Mouse (Mus musculus): ENCODE measurements around the gene Aaas. TPM values are rescaled to one million over a fixed set of nuclear protein-coding genes. Genes with fewer than 3 reads are reported as not detected.
"Not testable (repeated sequence)": the region's sequence is repeated elsewhere in the genome, so short reads cannot be mapped to it uniquely, and the experiment has no call there.

Gene Aaas
- polyA plus RNA-seq, 1 experiment: 27.0 TPM

DNA sequence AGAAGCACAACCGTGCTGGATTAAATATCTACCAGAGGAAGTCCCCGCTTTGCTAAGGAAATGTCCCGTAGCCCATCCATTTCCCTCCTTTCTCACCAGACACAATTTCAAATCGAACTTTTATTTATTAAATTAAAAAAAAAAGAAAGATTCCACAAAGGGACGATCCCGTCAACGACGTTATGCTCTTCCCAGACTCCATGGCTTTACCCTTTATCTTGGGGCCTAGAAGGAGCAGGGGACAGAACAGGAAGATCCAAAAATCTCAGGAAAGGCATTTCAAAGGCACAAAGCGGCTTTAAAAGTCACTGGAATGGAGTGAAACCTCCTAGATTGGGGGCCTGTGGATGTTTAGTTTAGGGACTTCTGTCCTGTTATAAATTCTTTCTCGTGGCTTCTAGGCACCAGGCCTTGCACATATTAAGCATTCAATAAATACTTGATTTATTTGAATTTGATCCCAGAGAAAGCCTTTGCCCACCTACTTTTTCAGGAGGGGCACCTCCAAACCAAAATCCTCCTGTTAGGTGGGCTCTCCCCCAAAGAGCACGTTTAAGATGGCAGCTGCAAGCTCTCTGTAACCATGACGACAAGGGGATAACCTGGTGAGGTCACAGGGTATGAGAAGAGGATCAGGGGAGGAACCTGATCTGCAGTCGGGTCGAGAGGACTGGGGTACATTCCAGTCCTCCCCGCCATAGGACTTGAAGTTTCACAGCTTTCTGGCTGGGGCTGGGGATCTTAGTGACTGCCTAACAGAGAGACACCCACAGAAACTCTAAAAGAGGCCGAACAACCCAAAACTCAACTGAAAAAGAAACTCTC is 6.1 kb upstream of the Aaas start:
- DNase-seq (ENCODE audit: low read depth): no peak

DNA sequence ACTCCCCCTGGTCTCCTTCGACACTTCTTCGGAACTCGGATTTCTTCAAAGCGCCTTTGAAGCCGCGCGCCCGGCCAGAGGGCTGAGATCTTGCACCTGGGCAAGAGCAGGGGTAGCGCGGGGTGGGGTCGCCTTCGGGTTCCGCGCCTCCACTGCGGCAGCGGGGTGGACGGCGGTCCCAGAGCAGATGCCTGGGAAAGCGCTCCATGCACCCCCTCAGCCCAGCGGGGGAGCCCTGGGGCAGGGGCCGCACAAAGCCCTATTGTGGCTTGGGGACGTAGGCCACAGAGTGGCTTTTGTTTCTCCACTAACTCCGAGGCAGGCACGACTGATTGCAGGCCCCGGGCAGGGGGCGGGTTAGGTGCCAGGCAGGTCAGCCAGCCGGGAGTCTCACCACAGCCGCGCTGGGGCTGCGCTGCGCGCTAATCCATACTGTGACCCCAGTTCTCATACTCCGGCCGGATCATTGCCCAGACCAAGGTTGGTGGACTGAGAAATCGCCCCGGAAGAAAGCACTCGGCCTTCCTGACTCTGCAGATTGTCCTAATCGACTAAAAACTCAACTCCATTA is 5.4 kb upstream of the Aaas start:
- no peak for DNase-seq (ENCODE audit: low read depth)

DNA sequence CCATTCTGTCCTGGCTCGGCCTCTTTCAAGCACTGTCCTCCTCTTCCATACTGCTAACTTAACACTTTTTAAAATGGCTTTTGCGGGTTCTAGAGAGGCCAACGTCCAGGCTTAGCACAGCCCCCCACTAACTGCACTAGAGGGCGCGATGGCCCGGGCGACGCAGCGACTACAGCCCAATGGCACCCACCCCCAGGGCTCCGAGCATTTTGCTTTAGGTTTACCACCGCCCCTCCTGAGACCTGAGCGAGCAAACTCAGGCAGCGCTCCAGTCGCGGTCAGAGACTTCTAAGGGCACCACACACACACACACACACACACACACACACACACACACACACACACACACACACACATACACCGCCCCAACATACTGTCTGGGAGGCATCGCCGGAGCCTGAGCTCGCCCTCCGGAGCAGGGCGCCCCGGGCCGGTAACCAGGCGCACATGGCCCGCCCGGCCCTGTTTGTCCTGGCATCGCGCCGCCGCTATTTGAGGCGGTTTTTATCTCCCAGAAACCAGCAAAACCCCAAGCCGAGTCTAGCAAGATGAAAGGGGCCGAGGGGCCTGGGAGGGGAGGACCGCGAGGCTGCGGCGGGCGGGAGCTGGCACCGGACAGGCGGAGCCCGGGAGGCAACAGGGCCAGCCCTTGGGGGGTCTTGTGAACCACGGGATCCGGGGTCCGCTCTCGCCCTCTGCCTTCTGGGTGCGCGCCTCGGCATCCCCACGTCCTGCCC is 4.7 kb upstream of the Aaas start:
- DNase-seq (ENCODE audit: low read depth): no peak

DNA sequence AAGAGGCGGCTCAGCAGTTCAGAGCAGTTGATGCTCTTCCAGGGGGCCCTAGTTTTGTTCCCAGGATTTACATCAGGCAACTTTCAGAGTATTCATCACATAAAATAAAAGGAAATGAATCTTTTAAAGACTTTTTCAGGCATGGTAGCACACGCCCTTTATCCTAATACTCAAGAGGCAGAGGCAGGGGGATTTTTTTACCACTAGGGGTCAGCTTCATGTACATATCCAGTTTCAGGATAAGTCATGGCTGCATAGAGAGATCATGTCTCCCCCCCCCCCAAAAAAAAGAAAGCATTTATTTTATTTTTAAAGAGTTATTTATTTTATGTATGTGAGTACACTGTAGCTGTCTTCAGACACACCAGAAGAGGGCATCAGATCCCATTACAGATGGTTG is 3.4 kb upstream of the Aaas start:
- no peak for DNase-seq (ENCODE audit: low read depth)

DNA sequence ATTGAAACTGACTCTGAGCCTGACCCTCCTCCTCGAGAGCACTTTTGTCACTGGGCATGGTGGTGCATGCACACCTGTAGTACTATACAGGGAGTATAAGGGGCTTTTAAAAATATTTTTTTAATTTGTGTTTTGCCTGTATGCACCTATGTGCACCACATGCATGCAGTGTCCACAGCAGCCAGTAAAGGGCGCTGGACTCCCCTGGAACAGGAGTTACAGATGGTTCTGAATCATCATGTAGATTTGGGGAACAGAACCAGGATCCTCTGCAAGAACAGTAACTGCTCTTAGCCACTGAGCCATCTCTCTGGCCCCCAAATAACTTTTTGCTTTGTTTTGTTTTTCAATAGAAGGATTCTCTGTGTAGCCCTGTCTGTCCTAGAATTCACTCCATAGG is 1.6 kb upstream of the Aaas start:
- no peak for DNase-seq (ENCODE audit: low read depth)

DNA sequence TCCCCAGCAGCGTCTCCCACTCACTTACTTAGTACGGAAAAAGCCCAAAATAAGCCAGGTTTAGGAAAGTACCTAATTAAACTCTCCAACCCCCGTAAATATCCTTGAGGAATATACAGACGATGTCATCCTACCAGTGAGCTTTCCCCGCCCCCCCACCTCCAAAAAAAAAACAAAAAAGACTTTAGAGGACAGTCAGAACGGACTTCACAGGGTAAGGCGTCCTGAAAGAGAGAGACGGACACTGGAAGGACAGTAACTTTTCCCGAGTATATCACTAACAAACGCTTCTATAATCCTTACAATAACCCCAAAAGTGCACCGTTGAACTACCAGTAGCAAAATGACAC is 346 bp upstream of the Aaas start:
- peak; percentile 16 for DNase-seq (ENCODE audit: low read depth)

DNA sequence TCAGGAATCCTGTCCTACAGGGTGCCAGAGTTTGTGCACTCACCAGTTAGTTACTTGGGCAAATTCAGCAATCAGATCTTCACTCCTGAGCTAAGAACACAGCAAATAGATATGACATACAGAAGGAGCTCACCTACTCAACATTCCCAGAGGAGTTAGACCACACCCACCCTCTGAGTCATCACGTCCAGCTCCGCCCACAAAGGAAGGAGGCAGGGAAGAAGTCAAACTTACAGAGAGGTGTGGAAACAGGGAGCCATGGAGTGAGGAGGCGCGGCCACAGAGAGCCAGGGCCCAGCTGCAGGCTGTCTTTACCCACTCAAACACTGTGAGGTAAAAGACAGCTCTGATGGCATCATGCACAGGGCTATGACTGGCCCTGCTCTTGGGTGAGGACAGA is 4.1 kb downstream of the Aaas start:
- DNase-seq (ENCODE audit: low read depth): no peak

DNA sequence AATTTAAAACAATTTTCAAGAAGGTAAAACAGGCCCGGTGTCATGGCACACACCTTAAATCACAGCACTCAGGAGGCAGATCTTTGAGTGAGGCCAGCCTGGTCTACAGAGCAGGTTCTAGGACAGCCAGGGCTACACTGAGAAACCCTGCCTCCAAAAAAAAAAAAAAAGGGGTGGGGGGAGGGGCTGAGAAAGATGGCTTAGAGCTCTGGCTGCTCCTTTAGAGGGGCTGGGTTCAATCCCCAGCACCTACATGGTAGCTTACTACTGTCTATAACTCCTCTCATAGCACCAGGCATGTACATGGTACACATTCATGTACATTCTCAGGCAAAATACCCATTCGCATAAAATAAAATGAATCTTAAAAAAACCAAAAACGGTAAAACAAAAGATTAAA is 6.1 kb downstream of the Aaas start:
- no peak for DNase-seq (ENCODE audit: low read depth)

DNA sequence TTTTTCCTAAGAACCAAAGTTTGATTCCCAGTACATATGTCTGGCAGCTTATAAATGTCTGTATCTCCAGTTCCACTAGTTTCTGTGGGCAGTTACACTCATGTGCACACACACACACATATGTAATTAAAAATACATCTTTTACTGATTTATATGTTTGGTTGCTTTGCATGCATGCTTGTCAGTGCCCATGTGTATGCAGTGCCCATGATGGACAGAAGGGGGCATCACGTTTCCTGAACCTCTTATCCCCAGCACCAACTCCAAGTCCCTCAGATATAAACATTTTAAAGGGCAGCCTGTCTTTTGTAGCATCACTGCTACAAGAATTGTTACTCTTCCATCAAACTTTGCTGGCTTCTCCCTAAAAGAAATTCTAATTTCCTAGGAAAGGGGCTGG is 9.0 kb downstream of the Aaas start:
- no peak for DNase-seq (ENCODE audit: low read depth)

DNA sequence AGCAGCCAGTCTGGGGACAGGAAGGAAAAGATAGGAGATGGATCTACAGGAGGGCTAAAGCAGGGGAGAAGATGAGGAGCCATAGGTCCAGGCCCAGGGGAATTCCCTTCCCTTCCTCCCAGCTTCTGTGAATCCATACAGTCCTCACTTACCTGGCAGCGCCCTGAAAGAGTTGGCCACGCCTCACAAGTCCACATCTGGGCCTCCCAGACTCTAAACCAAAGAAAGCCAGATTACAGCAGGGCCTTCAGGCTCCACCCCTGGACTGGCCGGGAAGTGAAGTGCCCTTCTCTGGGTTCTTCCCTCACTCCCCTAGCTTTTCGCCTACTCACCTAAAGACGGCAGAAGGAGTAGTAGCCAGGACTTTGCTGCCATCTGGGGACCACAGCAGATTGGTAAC is 11.0 kb downstream of the Aaas start:
- DNase-seq (ENCODE audit: low read depth): no peak

DNA sequence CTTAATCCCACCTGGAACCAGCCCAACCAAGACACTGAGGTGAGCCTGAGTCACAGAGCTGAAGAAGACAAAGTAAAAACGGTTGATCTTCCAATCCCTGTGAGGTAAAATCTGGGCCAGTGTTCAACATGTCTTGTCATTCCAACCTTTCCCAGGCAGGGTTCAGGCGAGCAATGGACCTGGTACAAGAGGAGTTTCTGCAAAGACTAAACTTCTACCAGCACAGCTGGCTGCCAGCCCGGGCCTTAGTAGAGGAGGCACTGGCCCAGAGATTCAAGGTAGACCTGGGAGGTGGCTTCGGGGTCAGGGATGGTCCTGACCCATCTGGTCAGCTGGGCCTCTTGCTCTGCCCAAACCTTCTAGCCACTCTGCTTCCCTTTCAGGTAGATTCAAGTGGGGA is 13.6 kb downstream of the Aaas start:
- no peak for DNase-seq (ENCODE audit: low read depth)

DNA sequence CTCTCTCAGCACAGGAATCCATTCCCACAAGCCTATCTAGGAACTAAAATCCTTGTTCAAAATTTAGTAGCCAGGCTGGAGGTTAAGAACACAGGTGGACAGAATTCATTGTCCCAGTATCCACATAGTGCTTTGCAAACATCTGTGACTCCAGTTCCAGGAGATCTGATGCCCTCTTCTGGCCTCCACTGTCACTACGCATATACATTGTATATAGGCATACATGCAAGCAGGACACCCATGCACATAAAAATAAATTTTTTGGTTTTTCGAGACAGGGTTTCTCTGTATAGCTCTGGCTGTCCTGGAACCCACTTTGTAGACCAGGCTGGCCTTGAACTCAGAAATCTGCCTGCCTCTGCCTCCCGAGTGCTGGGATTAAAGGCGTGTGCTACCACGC is 14.6 kb downstream of the Aaas start:
- DNase-seq (ENCODE audit: low read depth): not testable (repeated sequence)

DNA sequence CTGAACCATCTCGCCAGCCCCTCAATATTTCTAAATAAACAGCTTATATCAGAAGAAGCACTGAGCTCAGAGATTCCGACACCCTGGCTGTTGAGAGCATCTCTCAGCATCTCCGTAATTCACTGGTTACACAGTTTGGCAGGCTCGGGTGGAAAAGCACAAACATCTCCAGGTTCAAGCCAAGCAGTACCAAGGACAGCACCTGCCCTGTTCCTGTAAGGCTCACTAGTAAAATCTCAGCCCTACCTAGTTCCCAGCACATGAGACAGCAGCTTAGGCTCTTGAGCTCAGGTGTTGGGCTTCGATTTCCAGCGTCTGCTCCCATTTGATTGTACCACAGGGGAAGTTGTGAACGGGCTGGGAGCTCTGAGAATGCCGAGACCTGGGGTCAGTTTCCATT is 15.3 kb downstream of the Aaas start:
- DNase-seq (ENCODE audit: low read depth): no peak

DNA sequence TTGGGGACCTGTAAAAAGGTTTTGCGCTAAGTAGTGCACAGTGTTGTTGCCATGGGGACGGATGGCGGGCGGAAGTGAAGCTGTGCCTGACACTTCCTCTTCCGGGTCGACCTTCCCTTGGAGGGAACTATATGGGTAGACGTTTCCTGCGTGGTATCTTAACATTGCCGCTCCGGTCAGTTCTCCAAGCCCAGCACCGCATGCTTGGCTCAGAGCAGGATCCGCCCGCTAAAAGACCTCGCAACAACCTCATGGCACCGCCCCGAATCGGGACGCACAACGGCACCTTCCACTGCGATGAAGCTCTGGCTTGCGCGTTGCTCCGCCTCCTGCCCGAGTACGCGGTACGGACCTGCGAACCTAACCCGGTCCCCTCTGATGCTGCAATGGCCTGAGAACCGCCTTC is 19.0 kb downstream of the Aaas start, which contains the start of gene Myg1:
Gene Myg1, plus strand, starts transcription at position 100 of the 406 bp plus-strand sequence.
- DNase-seq (ENCODE audit: low read depth): no peak

DNA sequence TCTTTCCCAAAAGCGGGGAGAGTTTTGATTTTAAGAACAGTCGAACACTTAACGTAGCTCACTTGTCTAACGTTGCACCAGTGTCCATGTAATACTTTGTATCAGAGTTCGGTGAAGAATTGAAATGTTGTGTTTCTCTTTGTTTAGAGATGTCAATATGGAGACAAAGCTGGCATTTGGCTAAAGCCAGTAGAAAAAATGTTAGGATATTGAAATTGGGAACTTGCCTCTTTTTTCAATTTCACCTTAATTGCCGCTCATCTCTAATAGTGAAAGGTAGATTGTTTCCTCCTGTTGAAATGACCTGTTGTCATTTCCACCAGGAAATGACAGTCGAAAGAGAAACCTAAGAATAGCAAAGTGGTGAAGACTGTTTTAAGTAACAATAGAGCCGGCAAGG is 23.7 kb downstream of the Aaas start:
- no peak for DNase-seq (ENCODE audit: low read depth)

DNA sequence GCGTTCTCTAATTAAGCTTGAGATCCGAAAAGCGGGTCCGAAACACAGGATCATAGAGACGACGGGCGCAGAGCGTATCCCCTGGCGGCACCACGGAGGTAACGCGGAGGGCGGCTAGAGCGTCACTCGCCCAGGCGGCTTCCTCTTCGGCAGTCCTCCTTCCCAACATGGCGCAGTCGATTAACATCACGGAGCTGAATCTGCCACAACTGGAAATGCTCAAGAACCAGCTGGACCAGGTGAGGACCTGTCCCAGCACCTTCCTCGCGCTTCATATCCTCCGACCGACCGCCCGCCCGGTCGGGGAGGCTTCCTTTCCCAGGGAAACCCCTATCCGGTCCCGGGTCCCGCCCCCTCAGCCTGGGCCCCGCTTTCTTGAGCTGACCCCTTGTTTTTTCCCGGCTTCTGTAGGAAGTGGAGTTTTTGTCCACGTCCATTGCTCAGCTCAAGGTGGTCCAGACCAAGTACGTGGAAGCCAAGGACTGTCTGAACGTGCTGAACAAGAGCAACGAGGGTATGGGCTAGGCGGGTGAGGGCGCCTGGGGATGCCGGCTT is 24.5 kb downstream of the Aaas start, which contains the start of gene Pfdn5:
Gene Pfdn5, plus strand, starts transcription at position 95 of the 555 bp plus-strand sequence.
- no peak for DNase-seq (ENCODE audit: low read depth)

DNA sequence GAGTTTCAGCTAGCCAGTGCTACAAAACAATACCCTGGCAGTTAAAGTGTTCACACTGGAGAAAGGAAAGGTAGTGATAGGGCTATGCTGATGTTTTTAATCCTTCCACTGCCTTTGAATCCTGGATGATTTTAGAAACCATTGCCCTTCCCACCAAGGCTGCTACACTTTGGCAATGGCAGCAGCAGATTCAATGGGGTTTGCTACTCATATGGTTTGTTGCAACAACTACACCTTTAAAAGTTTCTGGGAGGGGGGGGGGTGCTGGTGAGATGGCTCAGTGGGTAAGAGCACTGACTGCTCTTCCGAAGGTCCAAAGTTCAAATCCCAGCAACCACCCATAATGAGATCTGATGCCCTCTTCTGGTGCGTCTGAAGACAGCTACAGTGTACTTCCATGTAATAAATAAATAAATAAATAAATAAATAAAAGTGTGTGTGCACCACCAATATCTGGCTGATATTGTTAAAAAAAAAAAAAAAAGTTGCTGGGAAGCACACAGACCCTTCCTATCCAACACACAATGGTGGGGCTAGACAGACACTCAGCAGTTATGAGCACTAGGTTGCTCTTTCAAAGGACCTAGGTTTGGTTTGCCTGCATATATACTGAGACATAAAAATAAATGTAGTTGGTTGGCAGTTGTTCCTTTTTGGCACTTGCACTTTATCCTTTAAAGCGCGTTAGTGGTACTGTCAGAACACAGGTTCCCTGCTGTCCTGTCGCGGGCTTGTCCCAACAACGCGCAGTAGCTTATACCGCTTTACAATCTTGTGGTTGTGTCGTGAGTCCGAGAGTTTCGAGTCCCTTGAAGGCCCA is 25.7 kb downstream of the Aaas start:
- DNase-seq (ENCODE audit: low read depth): no peak

DNA sequence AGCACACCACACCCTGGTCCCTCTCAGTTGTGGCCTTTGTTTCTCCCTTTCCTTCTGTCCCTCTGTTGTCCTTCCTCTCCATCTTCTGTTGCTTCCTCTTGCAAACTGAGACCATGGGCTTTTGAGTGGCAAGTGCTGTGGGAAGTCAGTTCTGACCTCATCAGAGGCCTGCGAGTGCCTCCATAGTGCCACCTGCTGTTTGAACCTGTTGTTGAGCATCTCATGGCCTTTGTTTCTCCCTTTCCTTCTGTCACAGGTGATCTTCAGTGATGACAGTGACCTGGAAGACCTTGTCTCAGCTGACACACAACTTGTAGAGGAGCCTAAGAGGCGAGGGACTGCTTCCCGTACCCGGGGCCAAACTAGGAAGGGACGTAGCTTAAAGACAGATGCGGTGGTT is 34.3 kb downstream of the Aaas start:
- DNase-seq (ENCODE audit: low read depth): no peak

DNA sequence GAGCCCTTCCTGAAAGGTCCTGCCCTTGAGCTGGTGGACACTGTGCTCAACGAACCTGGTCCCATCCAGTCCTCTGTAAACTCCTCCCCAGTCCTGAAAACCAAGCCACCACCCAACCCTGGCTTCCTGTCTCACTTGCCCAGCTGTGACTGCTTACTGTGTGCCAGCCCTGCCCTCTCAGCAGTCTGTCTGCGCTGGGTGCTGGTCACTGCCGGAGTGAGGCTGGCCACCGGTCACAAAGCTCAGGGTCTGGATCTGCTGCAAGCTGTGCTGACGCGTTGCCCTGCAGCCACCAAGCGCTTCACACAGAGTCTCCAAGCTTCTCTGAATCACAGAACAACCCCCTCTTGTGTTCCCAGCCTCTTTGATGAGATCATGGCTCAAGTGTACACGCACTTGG is 35.3 kb downstream of the Aaas start:
- no peak for DNase-seq (ENCODE audit: low read depth)

DNA sequence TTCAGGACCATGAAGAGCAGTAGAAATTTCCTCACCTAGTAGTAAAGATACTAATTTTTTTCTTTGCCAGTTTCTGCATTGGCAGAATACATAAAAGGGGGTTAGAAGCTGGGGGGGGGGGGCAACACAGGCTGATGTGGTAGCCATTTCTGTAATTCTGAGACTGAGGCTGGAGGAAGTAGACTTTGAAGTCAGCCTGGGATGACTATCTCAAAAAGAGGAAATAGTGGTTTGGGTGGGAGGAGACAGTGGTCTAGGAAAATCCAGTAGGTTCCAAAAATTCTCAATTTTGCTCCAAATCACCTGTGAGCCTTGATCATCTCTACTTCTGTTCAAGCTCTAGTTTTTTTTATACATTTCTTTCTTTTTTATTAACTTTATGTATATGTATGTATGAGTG is 39.1 kb downstream of the Aaas start:
- DNase-seq (ENCODE audit: low read depth): no peak

DNA sequence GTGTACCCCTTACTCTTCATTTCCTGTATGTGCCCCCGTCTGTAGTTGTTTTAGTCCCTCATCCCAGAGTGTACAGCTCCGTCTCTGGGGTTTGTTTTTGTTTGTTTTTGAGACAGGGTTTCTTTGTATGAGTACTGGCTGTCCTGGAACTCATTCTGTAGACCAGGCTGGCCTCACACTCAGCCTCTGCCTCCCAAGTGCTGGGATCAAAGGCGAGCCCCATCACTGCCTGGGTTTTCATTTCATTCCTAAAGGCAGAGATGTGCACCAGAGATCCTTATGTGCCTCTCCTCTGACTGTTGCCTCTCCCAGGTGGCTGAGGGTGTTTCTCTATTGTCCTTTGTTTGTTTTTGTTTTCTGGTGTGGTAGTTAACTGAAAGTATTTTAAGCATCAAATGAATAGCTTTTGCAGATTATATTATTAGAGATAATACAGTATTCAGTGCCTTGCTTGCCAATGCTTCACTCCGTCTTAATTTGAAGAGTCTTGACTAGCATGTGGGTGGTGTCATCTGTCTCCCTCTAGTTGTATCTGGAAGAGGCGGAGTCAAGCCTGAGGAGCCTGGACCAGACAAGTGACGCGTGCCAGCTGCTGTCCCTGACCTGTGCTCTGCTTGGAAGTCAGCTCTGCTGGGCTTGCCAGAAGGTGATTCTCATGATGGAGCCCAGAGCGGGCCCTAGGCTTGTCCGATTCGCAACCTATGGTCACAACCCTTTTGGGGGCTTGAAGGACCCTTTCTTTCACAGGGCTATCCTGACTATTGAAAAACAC is 40.3 kb downstream of the Aaas start:
- DNase-seq (ENCODE audit: low read depth): no peak

All from gonadal fat pad, adult 2 months (tissue).